Mouse (Mus musculus) right cerebral cortex, postnatal 14 days (tissue): ENCODE data around the gene Cadps.
A peak's percentile ranks its signal among the peaks of the same experiment; 100 is the strongest.
"Not testable (repeated sequence)": the region's sequence is repeated elsewhere in the genome, so short reads cannot be mapped to it uniquely, and the experiment has no call there.

ENCODE experiments used
- DNase-seq: peaks from one replicate; pipeline ENCODE4 v3.0.0; 2022

The Cadps gene

GRCm38 (mm10) chr14:12581657-12582056 lies 241.2 kb downstream of the Cadps start:
- no peak for DNase-seq

DNA sequence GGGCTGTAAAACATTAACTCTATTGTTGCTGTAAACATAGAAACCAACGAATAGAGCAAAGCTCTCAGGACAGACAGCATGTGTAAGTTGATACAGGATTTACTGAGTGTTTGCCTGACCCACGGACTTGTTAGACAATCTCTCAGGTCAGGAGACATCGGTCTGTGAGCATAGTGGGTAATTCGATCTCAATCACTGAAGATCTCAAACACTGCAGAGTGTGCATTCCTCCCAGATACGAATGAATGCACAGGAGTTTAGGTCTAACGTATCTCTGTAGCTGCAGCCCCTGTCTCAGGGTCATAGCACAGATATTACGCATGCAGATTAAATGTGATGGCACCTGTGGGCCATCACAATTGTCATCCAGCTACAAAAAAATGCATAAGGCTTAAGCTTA lies 242.1 kb downstream of the Cadps start:
- no peak for DNase-seq

DNA sequence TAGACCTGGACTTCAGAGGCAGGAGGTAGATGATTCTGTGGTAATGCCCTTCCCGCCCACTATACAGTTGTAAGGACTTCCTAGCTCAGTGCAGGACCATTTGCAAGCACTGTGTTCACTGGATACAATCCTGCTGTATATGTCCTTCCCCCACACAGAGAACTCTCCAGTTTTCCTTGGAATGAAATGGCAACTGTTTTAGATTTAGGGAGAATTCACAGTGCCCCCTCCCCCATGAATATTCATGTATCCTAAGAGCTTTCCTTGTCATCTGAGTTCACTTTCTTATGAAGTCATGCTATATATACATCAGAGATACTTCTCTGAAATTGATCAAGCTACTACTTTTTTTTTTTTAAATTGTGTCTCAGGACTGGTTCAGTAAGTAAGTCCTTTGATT lies 244.7 kb downstream of the Cadps start:
- no peak for DNase-seq

- DNase-seq: no peak
Measured at GRCm38 (mm10) chr14:12577475-12578140, 245.3 kb downstream of the Cadps start.

DNA sequence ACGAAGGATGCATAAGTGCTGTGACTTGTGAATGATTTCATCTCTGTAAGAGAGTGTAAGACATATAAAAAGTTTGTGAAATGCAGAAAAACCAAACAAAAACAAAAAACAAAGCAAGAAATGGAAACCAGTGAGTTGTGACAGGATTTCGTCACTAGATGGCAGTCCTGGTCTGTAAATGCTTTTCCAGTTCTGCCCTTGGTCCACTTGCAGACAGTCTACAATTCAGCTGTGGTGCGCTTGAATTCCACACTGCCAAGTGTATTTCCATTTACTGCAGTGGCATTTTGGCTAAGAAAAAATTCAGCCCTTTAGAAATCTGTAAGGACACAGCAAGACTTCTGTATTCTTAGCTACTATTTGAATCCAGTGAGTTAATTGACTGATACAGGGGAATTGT lies 247.8 kb downstream of the Cadps start:
- DNase-seq: peak; percentile 37

- no peak for DNase-seq
Measured at GRCm38 (mm10) chr14:12574336-12574735, 248.5 kb downstream of the Cadps start.

DNA sequence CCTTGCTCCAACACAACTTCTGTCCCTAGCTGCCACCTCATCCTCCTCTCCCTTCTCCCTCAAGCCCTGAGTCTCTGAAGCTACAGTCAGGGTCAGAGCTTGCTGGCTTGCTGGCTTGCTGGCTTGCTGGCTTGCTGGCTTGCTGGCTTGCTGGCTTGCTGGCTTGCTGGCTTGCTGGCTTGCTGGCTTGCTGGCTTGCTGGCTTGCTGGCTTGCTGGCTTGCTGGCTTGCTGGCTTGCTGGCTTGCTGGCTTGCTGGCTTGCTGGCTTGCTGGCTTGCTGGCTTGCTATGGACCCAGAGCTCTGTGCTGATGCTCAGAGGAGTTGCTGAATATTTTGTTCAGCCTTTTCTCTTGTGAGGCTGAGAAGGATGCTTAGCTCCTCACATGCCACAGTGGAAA lies 261.1 kb downstream of the Cadps start:
- DNase-seq: not testable (repeated sequence)

- DNase-seq: no peak
Measured at GRCm38 (mm10) chr14:12560233-12560577, 262.7 kb downstream of the Cadps start.

DNA sequence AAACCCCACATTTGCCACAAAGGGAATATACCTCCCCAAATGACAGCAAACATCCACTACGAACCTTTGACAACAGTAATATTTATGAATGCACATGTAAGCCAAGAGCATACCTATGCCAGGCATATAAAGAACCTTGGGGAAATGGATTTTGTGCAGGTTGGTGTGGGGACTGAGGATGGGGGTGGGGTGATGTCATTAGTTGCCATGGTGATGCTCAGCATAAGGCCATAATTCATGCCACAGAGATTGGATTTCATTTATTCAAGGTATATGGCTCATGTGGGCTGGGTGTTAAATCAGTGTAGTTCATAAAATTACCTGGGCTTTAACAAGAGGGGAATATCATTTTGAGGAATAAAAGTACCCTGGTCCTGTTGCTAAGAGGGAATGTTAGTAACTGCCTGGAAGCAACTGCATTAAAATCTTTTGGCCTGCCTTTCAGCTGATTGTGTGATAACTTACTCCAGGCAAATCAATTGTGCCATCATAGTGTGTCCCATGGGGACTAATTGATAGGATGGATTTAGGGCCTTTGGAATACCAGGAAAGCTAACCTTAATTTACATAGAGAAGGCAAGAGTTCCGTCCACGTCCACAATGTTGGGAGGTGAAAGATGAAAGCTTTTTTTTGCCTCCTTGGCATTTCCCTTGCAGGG lies 263.2 kb downstream of the Cadps start:
- DNase-seq: no peak

GRCm38 (mm10) chr14:12558920-12559573 lies 263.8 kb downstream of the Cadps start:
- no peak for DNase-seq

- DNase-seq: no peak
Measured at GRCm38 (mm10) chr14:12554486-12554885, 268.4 kb downstream of the Cadps start.

GRCm38 (mm10) chr14:12551353-12551752 lies 271.5 kb downstream of the Cadps start:
- no peak for DNase-seq

DNA sequence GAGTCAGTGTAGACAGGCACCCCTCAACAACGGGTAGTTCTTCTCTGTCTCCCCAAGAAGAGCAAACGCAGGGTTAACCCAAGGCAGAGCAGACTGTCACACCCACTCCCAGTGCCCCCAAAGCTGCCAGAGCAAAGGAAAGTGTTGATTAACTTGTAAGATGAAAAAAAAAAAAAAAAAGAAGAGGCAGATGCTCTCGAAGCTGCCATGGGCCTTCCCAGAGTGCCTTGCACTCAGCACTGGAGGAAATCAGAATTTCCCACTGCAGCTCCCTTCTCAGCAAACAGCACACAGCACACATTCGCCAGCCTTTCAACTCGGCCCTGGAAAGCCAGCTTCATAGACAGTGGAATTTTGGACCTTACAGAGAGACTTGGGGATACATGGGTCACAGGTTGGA lies 271.9 kb downstream of the Cadps start:
- no peak for DNase-seq

GRCm38 (mm10) chr14:12549290-12549689 lies 273.6 kb downstream of the Cadps start:
- DNase-seq: no peak

DNA sequence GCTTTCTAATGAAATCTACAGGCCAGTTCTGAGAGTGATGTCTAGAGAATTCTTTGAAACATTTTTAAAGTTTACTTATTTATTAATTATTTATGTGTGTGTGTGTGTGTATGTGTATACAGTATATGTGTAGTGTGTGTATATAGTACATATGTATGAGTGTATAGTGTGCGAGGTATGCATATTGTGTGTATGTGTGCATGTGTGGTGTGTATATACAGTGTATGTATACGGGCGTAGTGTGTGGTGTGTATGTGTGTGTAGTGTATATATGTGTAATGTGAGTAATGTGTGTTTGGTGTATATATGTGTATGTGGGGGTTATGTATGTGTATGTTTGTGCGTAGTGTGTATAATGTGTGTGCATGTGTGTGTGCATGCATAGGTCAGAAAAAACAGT lies 275.4 kb downstream of the Cadps start:
- DNase-seq: no peak

- no peak for DNase-seq
Measured at GRCm38 (mm10) chr14:12541733-12542132, 281.1 kb downstream of the Cadps start.

DNA sequence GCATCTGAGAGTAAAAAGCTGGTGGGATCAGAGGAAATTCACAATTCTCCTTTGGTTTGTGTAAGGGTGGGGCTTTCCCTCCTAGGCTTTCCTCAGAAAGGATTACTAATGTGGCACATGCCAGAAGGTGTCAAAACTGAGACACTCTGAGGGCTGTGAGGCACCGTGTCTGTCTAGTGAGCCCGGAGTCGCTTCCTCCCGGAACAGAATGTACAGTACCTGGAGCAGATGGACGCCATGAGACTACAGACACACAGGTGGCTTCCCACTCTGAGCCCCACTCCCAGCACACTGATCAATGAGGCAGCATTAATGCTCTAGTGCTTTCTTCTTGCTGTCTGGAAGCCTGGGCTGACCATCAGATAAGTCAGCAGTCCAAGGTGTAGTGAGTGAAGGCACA lies 283.8 kb downstream of the Cadps start:
- no peak for DNase-seq

GRCm38 (mm10) chr14:12531101-12531500 lies 291.8 kb downstream of the Cadps start:
- no peak for DNase-seq

- DNase-seq: no peak
Measured at GRCm38 (mm10) chr14:12530554-12530953, 292.3 kb downstream of the Cadps start.

DNA sequence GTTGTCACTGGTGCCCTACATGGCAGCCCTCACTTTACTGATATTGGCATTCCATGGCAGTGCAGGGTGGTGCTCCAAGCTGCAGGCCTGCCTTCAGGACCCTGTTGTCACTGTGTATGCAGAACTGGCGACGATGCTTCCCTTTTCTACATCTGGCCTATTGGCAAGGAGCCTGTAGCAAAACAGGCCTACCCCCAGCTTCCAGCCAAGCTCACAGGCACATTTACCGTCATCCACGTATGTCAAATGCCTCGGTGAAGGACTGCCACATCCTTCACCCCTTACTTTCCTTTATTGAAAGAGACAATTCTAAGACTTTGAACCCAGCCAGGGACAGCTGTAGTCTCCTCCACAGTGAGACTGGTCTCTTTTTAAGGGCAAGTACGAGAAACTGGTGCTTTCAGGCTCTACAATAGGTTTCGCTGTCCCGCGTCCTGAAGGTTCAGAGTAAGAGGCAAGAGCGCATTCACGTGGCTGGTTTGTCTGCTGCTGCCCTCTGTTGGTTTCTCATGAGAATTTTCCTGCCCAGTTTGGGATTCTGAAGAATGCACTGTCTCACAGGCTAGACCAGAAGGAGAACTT lies 292.8 kb downstream of the Cadps start:
- peak; percentile 30 for DNase-seq

GRCm38 (mm10) chr14:12527296-12527695 lies 295.6 kb downstream of the Cadps start:
- no peak for DNase-seq

DNA sequence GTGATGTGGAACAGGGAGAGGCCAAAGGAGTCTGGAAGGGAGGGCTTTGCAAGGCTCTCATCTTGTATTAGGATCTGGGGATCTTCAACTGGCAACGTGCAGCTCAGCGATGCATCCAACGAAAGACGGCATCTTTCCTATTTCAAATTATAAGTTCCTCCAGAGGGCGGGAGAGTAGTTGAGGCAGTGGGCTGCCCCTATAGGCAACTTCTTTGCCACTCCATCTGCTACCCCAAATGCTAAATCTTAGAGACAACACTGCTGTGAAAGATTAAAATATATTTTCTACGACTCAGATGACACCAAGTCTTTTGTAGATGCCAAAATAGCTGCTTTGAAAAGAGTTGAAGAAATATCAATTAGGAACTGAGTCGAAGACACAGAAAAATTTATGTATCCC lies 315.9 kb downstream of the Cadps start:
- DNase-seq: no peak

GRCm38 (mm10) chr14:12504191-12504947 lies 318.5 kb downstream of the Cadps start:
- no peak for DNase-seq
